Comparison of ENCODE assay signal across 20 mouse cellular contexts in the genomic region with DNA sequence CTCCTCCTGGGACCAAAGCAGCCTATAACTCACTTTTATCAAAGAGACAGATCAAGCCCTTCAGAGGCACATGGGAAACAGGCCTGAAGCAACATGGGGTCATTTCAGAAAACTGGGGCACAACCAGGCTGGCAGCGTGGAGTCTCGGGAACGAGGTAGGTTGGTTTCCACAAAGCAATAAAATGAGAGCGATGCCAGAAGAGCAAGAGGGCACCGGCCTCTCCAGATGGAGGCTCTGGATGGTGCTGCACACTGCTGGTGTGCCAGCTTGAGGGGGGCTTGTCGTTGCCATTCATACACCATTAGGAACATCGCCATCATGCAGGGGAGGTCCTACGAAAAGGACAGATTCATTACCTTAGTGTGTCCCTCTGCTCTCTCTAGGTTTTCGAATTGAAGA.
A peak's percentile ranks its signal among the peaks of the same experiment; 100 is the strongest.
DNase-seq lines count a peak whose midpoint lies in the region; ATAC-seq lines count a peak whose summit lies in the region.
"Had no signal": no experiment of that assay in that cellular context is flagged by ENCODE, and none has a peak within 500 bp of the region (broad histone marks: within the 10 kb centered on the region; RNA-seq: fewer than 3 reads in every experiment).

No protein-coding gene starts in this region.

- no peak overlapping the region for H3K4me3 ChIP-seq in hindbrain, embryonic 15.5 days
- no peak overlapping the region for H3K4me3 ChIP-seq in hindbrain, embryonic 10.5 days
- H3K4me3 ChIP-seq: embryonic facial prominence, embryonic 12.5 days; gastrocnemius, adult 2 months; heart, embryonic 13.5 days; hindbrain, embryonic 12.5 days; intestine, embryonic 15.5 days had no signal

- H3K27ac ChIP-seq in hindbrain, embryonic 15.5 days (replicated peaks), result no peak overlapping the region
- no peak overlapping the region for H3K27ac ChIP-seq in hindbrain, embryonic 10.5 days
- H3K27ac ChIP-seq: embryonic facial prominence, embryonic 12.5 days; gastrocnemius, adult 2 months; heart, embryonic 13.5 days; hindbrain, embryonic 12.5 days; intestine, embryonic 15.5 days had no signal

- no peaks in the 10 kb centered on the region for H3K4me1 ChIP-seq in hindbrain, embryonic 15.5 days (replicated peaks)
- no peaks in the 10 kb centered on the region for H3K4me1 ChIP-seq in hindbrain, embryonic 10.5 days (replicated peaks)
- H3K4me1 ChIP-seq: embryonic facial prominence, embryonic 12.5 days; heart, embryonic 13.5 days; hindbrain, embryonic 12.5 days; intestine, embryonic 15.5 days had no signal

- no peaks in the 10 kb centered on the region for H3K9me3 ChIP-seq in hindbrain, embryonic 15.5 days
- H3K9me3 ChIP-seq in hindbrain, embryonic 10.5 days, result no peaks in the 10 kb centered on the region
- H3K9me3 ChIP-seq: embryonic facial prominence, embryonic 12.5 days; heart, embryonic 13.5 days; hindbrain, embryonic 12.5 days; intestine, embryonic 15.5 days had no signal

- no peak overlapping the region for H3K4me2 ChIP-seq in hindbrain, embryonic 15.5 days
- H3K4me2 ChIP-seq: embryonic facial prominence, embryonic 12.5 days; heart, embryonic 13.5 days; hindbrain, embryonic 12.5 days; intestine, embryonic 15.5 days had no signal

- 86% methylated on average over 9 of the region's 9 CpGs for WGBS in hindbrain, embryonic 15.5 days
- 94% methylated on average over 9 of the region's 9 CpGs for WGBS in hindbrain, embryonic 10.5 days

- no peak for DNase-seq in hindbrain, embryonic 10.5 days (ENCODE audit: low spot score)
- DNase-seq in cerebellum, adult 11-12 months, result peak; percentile 77
- peak; percentile 75 for DNase-seq in cerebellum, adult 9-10 months
- DNase-seq in cerebellum, postnatal 25 days, result peak; percentile 72
- no peak for DNase-seq in gastrocnemius, postnatal 36 days
- no peak for DNase-seq in urinary bladder, postnatal 25 days (ENCODE audit: low spot score)
- DNase-seq: adrenal gland, adult 2 months; adrenal gland, postnatal 25 days; gastrocnemius, adult 2 months; gastrocnemius, postnatal 25 days; heart, adult 11 months; heart, postnatal 36 days; kidney, adult 18-20 months had no signal

- intact Hi-C loops in gastrocnemius, postnatal 36 days (cut with DNase I), result no loop called here

- peak; percentile 56; the same call in 1 of the 2 replicates for ATAC-seq in hindbrain, embryonic 15.5 days (ENCODE audit: low FRiP score, low read depth)
- ATAC-seq in frontal cortex, adult (ENCODE audit: low TSS enrichment), result no peak
- ATAC-seq: forebrain, postnatal 0 days; intestine, embryonic 15.5 days had no signal

- no peak overlapping the region for H3K9ac ChIP-seq in hindbrain, embryonic 15.5 days
- H3K9ac ChIP-seq: embryonic facial prominence, embryonic 12.5 days; forebrain, postnatal 0 days; heart, embryonic 13.5 days; hindbrain, embryonic 12.5 days; intestine, embryonic 15.5 days had no signal

- no peaks in the 10 kb centered on the region for H3K27me3 ChIP-seq in hindbrain, embryonic 15.5 days
- H3K27me3 ChIP-seq in hindbrain, embryonic 10.5 days (ENCODE audit: insufficient read depth, poor library complexity, severe bottlenecking), result no peaks in the 10 kb centered on the region
- H3K27me3 ChIP-seq: embryonic facial prominence, embryonic 12.5 days; heart, embryonic 13.5 days; hindbrain, embryonic 12.5 days; intestine, embryonic 15.5 days had no signal

- H3K36me3 ChIP-seq in hindbrain, embryonic 15.5 days, result no peaks in the 10 kb centered on the region
- no peaks in the 10 kb centered on the region for H3K36me3 ChIP-seq in hindbrain, embryonic 10.5 days
- H3K36me3 ChIP-seq: embryonic facial prominence, embryonic 12.5 days; heart, embryonic 13.5 days; hindbrain, embryonic 12.5 days; intestine, embryonic 15.5 days had no signal

Comparison
In these comparisons a context has a peak if more than half of its experiments do, and no peak if none do; other contexts are left out.
1. DNase-seq: peak in cerebellum, adult 11-12 months (single experiment), cerebellum, adult 9-10 months (single experiment) and cerebellum, postnatal 25 days (2 of 2); none in hindbrain, embryonic 10.5 days (single experiment), gastrocnemius, postnatal 36 days (0 of 2) and urinary bladder, postnatal 25 days (single experiment).